Mouse (Mus musculus): ENCODE data around the gene Sgk1.

The Sgk1 gene

GRCm38 (mm10) chr10:21998503-21999180, 116.7 kb downstream of the Sgk1 start:
- in situ Hi-C loops (cut with MboI, MseI): no loop called here

- in situ Hi-C loops (cut with MboI, MseI): loop anchor here (5.0 kb wide), 2 partner anchors 538 to 618 kb away; no protein-coding TSS in a partner anchor
These were observed 118.7 kb downstream of the Sgk1 start for GRCm38 (mm10) chr10:22000491-22001306.

GRCm38 (mm10) chr10:22001621-22002020, 119.6 kb downstream of the Sgk1 start:
- in situ Hi-C loops (cut with MboI, MseI): loop anchor here (5.0 kb wide), 2 partner anchors 539 to 619 kb away; no protein-coding TSS in a partner anchor

- in situ Hi-C loops (cut with MboI, MseI): loop anchor here (5.0 kb wide), 2 partner anchors 542 to 622 kb away; no protein-coding TSS in a partner anchor
These were observed 122.8 kb downstream of the Sgk1 start for GRCm38 (mm10) chr10:22004763-22005162.

- in situ Hi-C loops (cut with MboI, MseI): no loop called here
These were observed 125.3 kb downstream of the Sgk1 start for GRCm38 (mm10) chr10:22007160-22007801.

GRCm38 (mm10) chr10:22007802-22008172, 125.8 kb downstream of the Sgk1 start:
- in situ Hi-C loops (cut with MboI, MseI): no loop called here

GRCm38 (mm10) chr10:22010088-22010818, 128.3 kb downstream of the Sgk1 start:
- in situ Hi-C loops (cut with MboI, MseI): no loop called here

GRCm38 (mm10) chr10:22017469-22018159, 135.6 kb downstream of the Sgk1 start:
- in situ Hi-C loops (cut with MboI, MseI): no loop called here

- in situ Hi-C loops (cut with MboI, MseI): no loop called here
These were observed 136.6 kb downstream of the Sgk1 start for GRCm38 (mm10) chr10:22018618-22019017.

GRCm38 (mm10) chr10:22034303-22034702, 152.3 kb downstream of the Sgk1 start:
- in situ Hi-C loops (cut with MboI, MseI): loop anchor here (5.0 to 25.0 kb wide), 2 partner anchors 378 to 448 kb away; no protein-coding TSS in a partner anchor

- in situ Hi-C loops (cut with MboI, MseI): loop anchor here (25.0 kb wide), 1 partner anchor 376 kb away; no protein-coding TSS in a partner anchor
These were observed 154.3 kb downstream of the Sgk1 start for GRCm38 (mm10) chr10:22036256-22036655.
